Mouse (Mus musculus): Measurements from ENCODE around the gene Pnpla3. TPM values are rescaled to one million over a fixed set of nuclear protein-coding genes. Genes with fewer than 3 reads are reported as not detected.

The Pnpla3 gene
- total RNA-seq, 2 experiments from 2014 or later = 2.6 to 8.8 TPM

- DNase-seq = no peak
Observed at GRCm38 (mm10) chr15:84178733-84179132, 11.1 kb downstream of the Pnpla3 start.

GRCm38 (mm10) chr15:84182000-84182399 lies 14.4 kb downstream of the Pnpla3 start:
- no peak for DNase-seq

GRCm38 (mm10) chr15:84183967-84184366 lies 16.3 kb downstream of the Pnpla3 start:
- DNase-seq = peak in 1 of 2 experiments; percentile 27

GRCm38 (mm10) chr15:84186196-84186595 lies 18.6 kb downstream of the Pnpla3 start:
- DNase-seq = no peak

- no peak for DNase-seq
Observed at GRCm38 (mm10) chr15:84188887-84189530, 21.4 kb downstream of the Pnpla3 start.

GRCm38 (mm10) chr15:84189881-84190280 lies 22.2 kb downstream of the Pnpla3 start:
- no peak for DNase-seq

- DNase-seq = no peak
Observed at GRCm38 (mm10) chr15:84191724-84192057, 24.1 kb downstream of the Pnpla3 start.

GRCm38 (mm10) chr15:84192058-84192791 lies 24.6 kb downstream of the Pnpla3 start, which contains the start of gene Samm50:
Gene Samm50, plus strand, starts transcription at chr15:84192241.
- DNase-seq = peak; percentile 93 to 95

GRCm38 (mm10) chr15:84196486-84197165 lies 29.0 kb downstream of the Pnpla3 start:
- peak; percentile 41 to 50 for DNase-seq

GRCm38 (mm10) chr15:84207327-84207726 lies 39.7 kb downstream of the Pnpla3 start:
- no peak for DNase-seq

GRCm38 (mm10) chr15:84209517-84210412 lies 42.1 kb downstream of the Pnpla3 start:
- peak in 1 of 2 experiments; percentile 61 for DNase-seq

- DNase-seq = no peak
Observed at GRCm38 (mm10) chr15:84210461-84210860, 42.8 kb downstream of the Pnpla3 start.

- no peak for DNase-seq
Observed at GRCm38 (mm10) chr15:84210941-84211340, 43.3 kb downstream of the Pnpla3 start.

GRCm38 (mm10) chr15:84211564-84211963 lies 43.9 kb downstream of the Pnpla3 start:
- no peak for DNase-seq

GRCm38 (mm10) chr15:84212031-84212755 lies 44.6 kb downstream of the Pnpla3 start:
- peak; percentile 82 to 95 for DNase-seq

- DNase-seq = peak; percentile 76 to 86
Observed at GRCm38 (mm10) chr15:84212756-84213105, 45.1 kb downstream of the Pnpla3 start.

GRCm38 (mm10) chr15:84213162-84213739 lies 45.6 kb downstream of the Pnpla3 start:
- no peak for DNase-seq

GRCm38 (mm10) chr15:84214476-84214875 lies 46.8 kb downstream of the Pnpla3 start:
- DNase-seq = no peak

GRCm38 (mm10) chr15:84215273-84215672 lies 47.6 kb downstream of the Pnpla3 start:
- DNase-seq = no peak

- no peak for DNase-seq
Observed at GRCm38 (mm10) chr15:84216026-84216425, 48.4 kb downstream of the Pnpla3 start.

GRCm38 (mm10) chr15:84216461-84217084 lies 48.9 kb downstream of the Pnpla3 start:
- no peak for DNase-seq

Data from heart, adult 18-20 months (tissue).